Mouse (Mus musculus) fat pad, adult 2 months (tissue): Measurements from ENCODE around the gene App.

Source experiments
- DNase-seq: peaks from one replicate; pipeline ENCODE4 v3.0.0-alpha.2; 2011; ENCODE audit warnings: low read depth, low spot score; ENCODE audit errors: extremely low read depth

The App gene

GRCm38 (mm10) chr16:84985340-84985739 is 188.2 kb downstream of the App start:
- DNase-seq: no peak

- no peak for DNase-seq
Observed at GRCm38 (mm10) chr16:84983428-84983827, 190.1 kb downstream of the App start.

GRCm38 (mm10) chr16:84982589-84982988 is 191.0 kb downstream of the App start:
- no peak for DNase-seq

- DNase-seq: no peak
Observed at GRCm38 (mm10) chr16:84978589-84978988, 195.0 kb downstream of the App start.

GRCm38 (mm10) chr16:84974176-84974518 is 199.4 kb downstream of the App start:
- no peak for DNase-seq

GRCm38 (mm10) chr16:84973446-84974175 is 200.0 kb downstream of the App start:
- no peak for DNase-seq

- DNase-seq: peak; percentile 30
Observed at GRCm38 (mm10) chr16:84971535-84972330, 201.8 kb downstream of the App start.

- no peak for DNase-seq
Observed at GRCm38 (mm10) chr16:84969026-84969425, 204.5 kb downstream of the App start.

- DNase-seq: no peak
Observed at GRCm38 (mm10) chr16:84966983-84967382, 206.6 kb downstream of the App start.

GRCm38 (mm10) chr16:84966096-84966495 is 207.5 kb downstream of the App start:
- no peak for DNase-seq

GRCm38 (mm10) chr16:84963960-84964359 is 209.6 kb downstream of the App start:
- no peak for DNase-seq

GRCm38 (mm10) chr16:84963527-84963926 is 210.0 kb downstream of the App start:
- no peak for DNase-seq

GRCm38 (mm10) chr16:84957253-84957652 is 216.3 kb downstream of the App start:
- DNase-seq: no peak

GRCm38 (mm10) chr16:84956690-84957089 is 216.9 kb downstream of the App start:
- no peak for DNase-seq

GRCm38 (mm10) chr16:84955840-84956239 is 217.7 kb downstream of the App start:
- no peak for DNase-seq

GRCm38 (mm10) chr16:84955204-84955839 is 218.2 kb downstream of the App start:
- DNase-seq: peak; percentile 5

- DNase-seq: no peak
Observed at GRCm38 (mm10) chr16:84931024-84931423, 242.5 kb downstream of the App start.

GRCm38 (mm10) chr16:84927827-84928226 is 245.7 kb downstream of the App start:
- no peak for DNase-seq

- no peak for DNase-seq
Observed at GRCm38 (mm10) chr16:84919649-84920308, 253.8 kb downstream of the App start.

- no peak for DNase-seq
Observed at GRCm38 (mm10) chr16:84919087-84919486, 254.5 kb downstream of the App start.

GRCm38 (mm10) chr16:84916772-84917171 is 256.8 kb downstream of the App start:
- no peak for DNase-seq
